7 mouse cellular contexts compared by ENCODE assay signal in the genomic region with DNA sequence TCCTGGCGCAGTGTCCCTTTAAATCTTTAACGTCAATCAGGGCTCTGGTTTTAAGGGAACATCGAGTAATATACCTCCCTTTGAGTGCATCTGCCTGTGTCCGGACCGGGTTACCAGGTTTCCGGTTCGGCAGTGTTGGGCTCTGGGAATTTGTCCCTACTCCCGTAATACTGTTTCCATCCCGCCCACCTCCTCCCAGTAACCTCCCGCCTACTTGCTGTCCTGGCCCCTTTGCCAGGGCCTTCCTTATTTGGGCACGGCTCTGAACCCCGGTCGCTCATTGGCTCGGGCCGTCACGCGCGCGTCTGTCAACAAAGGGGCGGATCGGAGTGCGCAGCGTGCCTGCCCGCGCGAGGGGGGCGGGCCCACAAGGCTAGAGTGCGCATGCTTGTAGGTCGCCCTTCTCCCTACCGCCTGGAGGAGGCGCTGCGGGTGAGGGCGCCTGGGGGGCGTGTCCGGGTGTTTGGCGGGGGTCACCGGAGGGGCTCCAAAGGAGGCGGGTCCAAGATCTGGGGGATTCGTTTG. TPM values are rescaled to one million over a fixed set of nuclear protein-coding genes. Genes with fewer than 3 reads are reported as not detected.
DNase-seq lines count a peak whose midpoint lies in the region; ATAC-seq lines count a peak whose summit lies in the region.

No protein-coding gene starts in this region.

- peak overlapping the region; percentile 50 for H3K9ac ChIP-seq in embryonic facial prominence, embryonic 11.5 days (replicated peaks; ENCODE audit: low read length)
- peak overlapping the region; percentile 67 for H3K9ac ChIP-seq in midbrain, embryonic 13.5 days (replicated peaks)

- no peaks in the 10 kb centered on the region for H3K4me1 ChIP-seq in embryonic facial prominence, embryonic 11.5 days (ENCODE audit: control insufficient read depth, insufficient read depth, low read length)
- peaks cover 14% of the 10 kb centered on the region for H3K4me1 ChIP-seq in limb, embryonic 10.5 days
- H3K4me1 ChIP-seq in midbrain, embryonic 13.5 days (replicated peaks), result peaks cover 19% of the 10 kb centered on the region

- DNase-seq in adrenal gland, postnatal 14 days, result peak; percentile 99
- DNase-seq in embryonic facial prominence, embryonic 11.5 days (ENCODE audit: low spot score), result peak; percentile 98
- DNase-seq in kidney, adult 11 months, result peak; percentile 99
- DNase-seq in limb, embryonic 10.5 days (ENCODE audit: low spot score), result peak; percentile 97
- DNase-seq in spleen, adult 12 weeks (ENCODE audit: low spot score), result peak; percentile 82

- H3K4me2 ChIP-seq in embryonic facial prominence, embryonic 11.5 days (ENCODE audit: low read depth, low read length), result peak overlapping the region; percentile 60
- H3K4me2 ChIP-seq in midbrain, embryonic 13.5 days (replicated peaks), result peak overlapping the region; percentile 55

- H3K9me3 ChIP-seq in embryonic facial prominence, embryonic 11.5 days (replicated peaks; ENCODE audit: control insufficient read depth, low read length), result no peaks in the 10 kb centered on the region
- H3K9me3 ChIP-seq in limb, embryonic 10.5 days (replicated peaks), result no peaks in the 10 kb centered on the region
- H3K9me3 ChIP-seq in midbrain, embryonic 13.5 days, result no peaks in the 10 kb centered on the region

- H3K27me3 ChIP-seq in embryonic facial prominence, embryonic 11.5 days (ENCODE audit: control insufficient read depth, insufficient read depth, low read length), result no peaks in the 10 kb centered on the region
- no peaks in the 10 kb centered on the region for H3K27me3 ChIP-seq in limb, embryonic 10.5 days (ENCODE audit: low read depth, poor library complexity, severe bottlenecking)
- no peaks in the 10 kb centered on the region for H3K27me3 ChIP-seq in midbrain, embryonic 13.5 days

- under 1% methylated on average over 39 of the region's 39 CpGs for WGBS in embryonic facial prominence, embryonic 11.5 days
- WGBS in limb, embryonic 10.5 days, result under 1% methylated on average over 39 of the region's 39 CpGs
- under 1% methylated on average over 39 of the region's 39 CpGs for WGBS in midbrain, embryonic 13.5 days

- peak overlapping the region; percentile 56; the same call in 1 of the 2 replicates for H3K27ac ChIP-seq in embryonic facial prominence, embryonic 11.5 days (replicated peaks; ENCODE audit: low read depth, low read length)
- peak overlapping the region; percentile 88 for H3K27ac ChIP-seq in limb, embryonic 10.5 days
- peak overlapping the region; percentile 94 for H3K27ac ChIP-seq in midbrain, embryonic 13.5 days

- peak; percentile 98 for ATAC-seq in embryonic facial prominence, embryonic 11.5 days (replicated peaks; ENCODE audit: insufficient number of reproducible peaks, low FRiP score, low TSS enrichment, low read depth)
- peak; percentile 98 for ATAC-seq in granulocyte monocyte progenitor cell, adult 5-6 weeks (replicated peaks; ENCODE audit: poor library complexity, severe bottlenecking)
- ATAC-seq in midbrain, embryonic 13.5 days, result peak; percentile 99

- H3K4me3 ChIP-seq in embryonic facial prominence, embryonic 11.5 days (ENCODE audit: low read depth, low read length), result peak overlapping the region; percentile 38
- peak overlapping the region; percentile 55 for H3K4me3 ChIP-seq in limb, embryonic 10.5 days
- H3K4me3 ChIP-seq in midbrain, embryonic 13.5 days (replicated peaks), result peak overlapping the region; percentile 44

- H3K36me3 ChIP-seq in embryonic facial prominence, embryonic 11.5 days (replicated peaks; ENCODE audit: control insufficient read depth, insufficient read depth, low read depth, low read length), result peaks cover 3% of the 10 kb centered on the region; the same call in 1 of the 2 replicates
- H3K36me3 ChIP-seq in limb, embryonic 10.5 days, result peaks cover 50% of the 10 kb centered on the region
- H3K36me3 ChIP-seq in midbrain, embryonic 13.5 days, result peaks cover 30% of the 10 kb centered on the region

RNA-seq across cellular contexts. Expression of gene Fbxo46, which starts 11.7 kb away (rescaled TPM):
- 11.2 and 11.9 TPM in 2 replicates for total RNA-seq in adrenal gland, postnatal 14 days (2021)
- polyA plus RNA-seq in embryonic facial prominence, embryonic 11.5 days (2014; fragmentation: Nextera tagmentation; extraction: Ambion mirVana), result 7.4 and 7.7 TPM in 2 replicates
- total RNA-seq in granulocyte monocyte progenitor cell, adult 5-6 weeks (2014; fragmentation: Nextera tagmentation), result 3.1 and 4.9 TPM in 2 replicates
- total RNA-seq in granulocyte monocyte progenitor cell, adult 5-6 weeks (2017), result 4.7 and 5.4 TPM in 2 replicates
- 15.2 and 19.6 TPM in 2 replicates for polyA plus RNA-seq in limb, embryonic 10.5 days (2016; fragmentation: Nextera tagmentation; extraction: Ambion mirVana)
- polyA plus RNA-seq in midbrain, embryonic 13.5 days (2015; fragmentation: Nextera tagmentation; extraction: Ambion mirVana), result 19.6 and 20.6 TPM in 2 replicates

RNA-seq across cellular contexts. Expression of gene Gm4969, which starts 13.2 kb away (rescaled TPM):
- total RNA-seq in adrenal gland, postnatal 14 days (2021), result 0.19 TPM in 1 of 2 replicates, not detected in the other
- 2.4 TPM in 2 replicates for polyA plus RNA-seq in embryonic facial prominence, embryonic 11.5 days (2014; fragmentation: Nextera tagmentation; extraction: Ambion mirVana)
- 0.71 TPM in 1 of 2 replicates, not detected in the other for total RNA-seq in granulocyte monocyte progenitor cell, adult 5-6 weeks (2014; fragmentation: Nextera tagmentation)
- total RNA-seq in granulocyte monocyte progenitor cell, adult 5-6 weeks (2017), result 0.05 TPM in 1 of 2 replicates, not detected in the other
- polyA plus RNA-seq in limb, embryonic 10.5 days (2016; fragmentation: Nextera tagmentation; extraction: Ambion mirVana), result 1.1 and 2.2 TPM in 2 replicates
- polyA plus RNA-seq in midbrain, embryonic 13.5 days (2015; fragmentation: Nextera tagmentation; extraction: Ambion mirVana), result 1.6 and 1.9 TPM in 2 replicates

RNA-seq across cellular contexts. Expression of gene Qpctl, which starts 17.7 kb away (rescaled TPM):
- 13.2 and 15.2 TPM in 2 replicates for total RNA-seq in adrenal gland, postnatal 14 days (2021)
- 9.4 and 9.7 TPM in 2 replicates for polyA plus RNA-seq in embryonic facial prominence, embryonic 11.5 days (2014; fragmentation: Nextera tagmentation; extraction: Ambion mirVana)
- total RNA-seq in granulocyte monocyte progenitor cell, adult 5-6 weeks (2014; fragmentation: Nextera tagmentation), result 4.2 and 12.0 TPM in 2 replicates
- total RNA-seq in granulocyte monocyte progenitor cell, adult 5-6 weeks (2017), result 4.9 and 5.0 TPM in 2 replicates
- 12.5 and 14.4 TPM in 2 replicates for polyA plus RNA-seq in limb, embryonic 10.5 days (2016; fragmentation: Nextera tagmentation; extraction: Ambion mirVana)
- 22.5 and 23.9 TPM in 2 replicates for polyA plus RNA-seq in midbrain, embryonic 13.5 days (2015; fragmentation: Nextera tagmentation; extraction: Ambion mirVana)

RNA-seq across cellular contexts. Expression of gene Snrpd2, which starts 18.1 kb away (rescaled TPM):
- total RNA-seq in adrenal gland, postnatal 14 days (2021), result 79.1 and 87.8 TPM in 2 replicates
- 157 and 171 TPM in 2 replicates for polyA plus RNA-seq in embryonic facial prominence, embryonic 11.5 days (2014; fragmentation: Nextera tagmentation; extraction: Ambion mirVana)
- 91.5 and 121 TPM in 2 replicates for total RNA-seq in granulocyte monocyte progenitor cell, adult 5-6 weeks (2014; fragmentation: Nextera tagmentation)
- 83.2 and 158 TPM in 2 replicates for total RNA-seq in granulocyte monocyte progenitor cell, adult 5-6 weeks (2017)
- 176 and 199 TPM in 2 replicates for polyA plus RNA-seq in limb, embryonic 10.5 days (2016; fragmentation: Nextera tagmentation; extraction: Ambion mirVana)
- polyA plus RNA-seq in midbrain, embryonic 13.5 days (2015; fragmentation: Nextera tagmentation; extraction: Ambion mirVana), result 124 and 126 TPM in 2 replicates

RNA-seq across cellular contexts. Expression of gene Gipr, which starts 34.5 kb away (rescaled TPM):
- total RNA-seq in adrenal gland, postnatal 14 days (2021), result 0.71 and 0.93 TPM in 2 replicates
- polyA plus RNA-seq in embryonic facial prominence, embryonic 11.5 days (2014; fragmentation: Nextera tagmentation; extraction: Ambion mirVana), result 0.15 and 0.77 TPM in 2 replicates
- not detected in 2 replicates for total RNA-seq in granulocyte monocyte progenitor cell, adult 5-6 weeks (2014; fragmentation: Nextera tagmentation)
- total RNA-seq in granulocyte monocyte progenitor cell, adult 5-6 weeks (2017), result 0.26 TPM in 1 of 2 replicates, not detected in the other
- polyA plus RNA-seq in limb, embryonic 10.5 days (2016; fragmentation: Nextera tagmentation; extraction: Ambion mirVana), result 0.06 and 0.09 TPM in 2 replicates
- 2.6 and 3.4 TPM in 2 replicates for polyA plus RNA-seq in midbrain, embryonic 13.5 days (2015; fragmentation: Nextera tagmentation; extraction: Ambion mirVana)

Comparison
In these comparisons a context has a peak if more than half of its experiments do, and no peak if none do; other contexts are left out.
1. Peak in every context shown above with its lines: DNase-seq, ATAC-seq, H3K4me3 ChIP-seq and H3K27ac ChIP-seq.